Mouse (Mus musculus): Measurements from ENCODE around the gene Cntfr.

The Cntfr gene

DNA sequence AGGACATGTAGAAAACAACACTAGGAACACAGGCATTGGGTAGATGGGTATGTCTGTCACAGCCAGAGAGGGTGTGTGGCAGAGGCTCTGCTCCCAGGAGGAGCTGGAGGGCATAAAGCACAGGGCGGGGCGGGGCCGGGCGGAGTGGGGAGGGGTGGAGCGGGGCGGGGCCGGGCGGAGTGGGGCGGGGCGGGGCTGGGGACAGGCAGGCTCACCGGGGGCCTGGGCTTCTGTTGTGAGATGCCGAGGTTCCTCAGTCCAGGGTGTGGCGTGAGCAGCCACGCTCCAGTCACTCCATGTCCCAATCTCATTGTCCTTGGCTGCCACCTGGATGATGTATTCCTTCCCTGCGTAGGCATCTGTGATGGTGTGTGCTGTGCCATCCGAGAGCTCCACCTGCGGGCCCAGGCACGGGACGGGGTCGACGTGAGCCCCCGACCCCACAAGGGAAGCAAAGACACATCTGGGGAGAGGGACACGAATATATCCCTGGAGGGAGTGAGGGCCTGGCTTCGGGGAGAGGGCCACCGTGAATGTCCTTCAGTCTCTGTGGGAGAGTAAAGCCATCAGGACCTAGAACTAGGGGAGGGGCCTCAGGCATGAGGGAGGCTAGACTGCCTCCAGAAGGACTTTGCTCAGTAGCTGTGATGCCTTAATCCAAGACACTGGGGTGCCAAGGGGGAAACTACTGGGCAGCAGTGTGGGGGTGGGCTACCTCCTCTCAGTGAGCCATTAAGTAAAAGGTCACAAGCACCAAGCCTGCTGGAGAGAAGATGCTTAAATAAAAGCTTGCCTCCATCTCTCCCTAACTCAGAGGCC is 38.1 kb downstream of the Cntfr start:
- TF ChIP-seq GATA4 (IDR thresholded peaks at IDR 0.05; ENCODE audit: insufficient replicate concordance, low read length), result no peak

GRCm38 (mm10) chr4:41655525-41655924 is 41.4 kb downstream of the Cntfr start:
- no peak for TF ChIP-seq GATA4 (IDR thresholded peaks at IDR 0.05; ENCODE audit: insufficient replicate concordance, low read length)

DNA sequence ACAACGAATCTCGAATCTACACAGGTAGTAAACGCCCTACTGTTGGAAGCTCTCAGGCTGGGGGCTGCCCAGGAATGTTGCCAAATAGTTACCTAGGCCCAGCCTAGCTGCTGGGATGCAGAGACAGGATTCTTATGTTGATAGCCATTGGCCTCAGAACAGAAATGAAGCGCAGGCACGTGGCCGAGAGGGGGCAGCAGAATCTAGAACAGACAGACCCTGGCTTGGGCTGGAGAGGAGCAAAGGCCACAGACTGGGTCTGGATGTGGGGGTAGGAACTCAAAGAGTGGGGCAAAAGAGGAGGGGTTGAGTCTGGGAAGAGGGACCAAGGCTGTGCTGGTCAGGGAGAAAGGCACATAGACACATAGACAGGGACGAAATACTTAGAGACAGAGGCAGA is 42.7 kb downstream of the Cntfr start:
- no peak for TF ChIP-seq GATA4 (IDR thresholded peaks at IDR 0.05; ENCODE audit: insufficient replicate concordance, low read length)

- TF ChIP-seq GATA4 (IDR thresholded peaks at IDR 0.05; ENCODE audit: insufficient replicate concordance, low read length), result no peak
Measured at GRCm38 (mm10) chr4:41653730-41654129, 43.2 kb downstream of the Cntfr start.

DNA sequence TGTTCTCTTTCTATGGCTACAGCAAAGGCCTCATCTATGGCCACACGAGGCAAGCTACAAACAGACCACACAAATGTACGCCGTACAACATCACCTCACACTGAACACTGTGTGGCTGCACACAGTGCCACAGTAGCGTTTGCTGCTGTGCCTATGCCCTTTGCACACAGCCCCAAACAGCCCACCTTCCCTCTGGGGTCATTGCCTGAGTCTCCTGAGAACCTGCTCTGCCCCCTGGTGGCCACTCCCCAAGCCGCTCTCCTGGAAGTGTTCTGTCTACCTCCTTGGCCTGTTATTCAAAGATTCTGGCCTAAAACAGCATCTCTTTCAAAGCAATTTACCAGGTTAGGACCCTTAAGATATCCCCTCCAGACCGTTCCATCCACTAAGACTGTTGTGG is 43.6 kb downstream of the Cntfr start:
- no peak for TF ChIP-seq GATA4 (IDR thresholded peaks at IDR 0.05; ENCODE audit: insufficient replicate concordance, low read length)

DNA sequence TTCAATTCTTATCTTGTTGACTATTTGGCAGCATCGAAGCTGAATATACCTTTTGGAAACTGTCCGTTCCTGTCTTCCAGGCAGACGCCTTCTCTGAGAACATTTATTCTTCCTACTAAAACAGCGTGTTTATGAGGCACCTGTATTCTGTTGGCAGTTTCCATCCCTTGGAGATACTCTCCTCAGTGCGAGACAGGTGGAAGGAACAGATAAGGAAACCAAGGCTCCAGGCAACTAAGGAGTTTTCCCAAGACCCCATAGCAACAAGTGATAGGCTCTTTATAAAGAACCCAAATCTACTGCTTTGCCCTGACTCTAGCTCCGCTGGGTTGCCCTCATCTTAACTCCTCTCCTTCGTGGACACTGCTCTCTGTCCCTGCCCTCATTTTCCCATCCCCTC is 48.3 kb downstream of the Cntfr start:
- TF ChIP-seq GATA4 (IDR thresholded peaks at IDR 0.05; ENCODE audit: insufficient replicate concordance, low read length), result no peak

- TF ChIP-seq GATA4 (IDR thresholded peaks at IDR 0.05; ENCODE audit: insufficient replicate concordance, low read length), result no peak
Measured at GRCm38 (mm10) chr4:41648157-41648556, 48.7 kb downstream of the Cntfr start.

GRCm38 (mm10) chr4:41645488-41645887 is 51.4 kb downstream of the Cntfr start:
- no peak for TF ChIP-seq GATA4 (IDR thresholded peaks at IDR 0.05; ENCODE audit: insufficient replicate concordance, low read length)

- TF ChIP-seq GATA4 (IDR thresholded peaks at IDR 0.05; ENCODE audit: insufficient replicate concordance, low read length), result no peak
Measured at GRCm38 (mm10) chr4:41641199-41641822, 55.6 kb downstream of the Cntfr start.

DNA sequence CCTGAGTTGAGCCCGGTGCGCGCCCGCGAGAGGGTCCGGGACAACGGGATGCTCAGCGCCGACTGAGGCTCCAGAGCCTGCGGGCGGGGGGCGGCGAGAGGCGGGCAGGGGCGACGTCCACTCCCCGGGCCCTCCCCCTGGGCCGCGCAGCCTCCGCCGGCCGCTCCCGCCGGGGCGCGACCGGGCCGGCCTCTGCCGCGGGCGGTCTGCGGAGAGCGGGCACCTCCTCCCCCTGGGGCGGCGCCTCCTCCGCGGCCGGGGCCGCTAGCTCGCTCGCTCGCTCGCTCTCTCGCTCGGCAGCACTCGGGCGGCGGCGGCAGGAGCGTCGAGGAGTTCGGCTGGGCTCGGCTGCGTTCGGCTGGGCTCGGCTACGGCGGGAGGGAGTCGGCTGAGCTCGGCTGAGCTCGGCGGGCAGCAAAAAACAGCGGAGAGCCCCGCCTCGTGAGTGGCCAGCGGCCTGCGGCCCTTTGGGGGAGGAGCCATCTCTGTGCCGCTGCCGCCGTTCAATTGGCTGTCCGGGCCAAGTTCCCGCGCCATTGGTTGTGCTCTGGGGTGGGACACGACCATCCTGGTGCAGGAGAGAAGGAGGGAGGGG is 56.9 kb downstream of the Cntfr start, which contains the start of gene Enho:
Gene Enho (minus strand): TSS at position 412 of the 595 bp plus-strand sequence.
- TF ChIP-seq GATA4 (IDR thresholded peaks at IDR 0.05; ENCODE audit: insufficient replicate concordance, low read length), result no peak

DNA sequence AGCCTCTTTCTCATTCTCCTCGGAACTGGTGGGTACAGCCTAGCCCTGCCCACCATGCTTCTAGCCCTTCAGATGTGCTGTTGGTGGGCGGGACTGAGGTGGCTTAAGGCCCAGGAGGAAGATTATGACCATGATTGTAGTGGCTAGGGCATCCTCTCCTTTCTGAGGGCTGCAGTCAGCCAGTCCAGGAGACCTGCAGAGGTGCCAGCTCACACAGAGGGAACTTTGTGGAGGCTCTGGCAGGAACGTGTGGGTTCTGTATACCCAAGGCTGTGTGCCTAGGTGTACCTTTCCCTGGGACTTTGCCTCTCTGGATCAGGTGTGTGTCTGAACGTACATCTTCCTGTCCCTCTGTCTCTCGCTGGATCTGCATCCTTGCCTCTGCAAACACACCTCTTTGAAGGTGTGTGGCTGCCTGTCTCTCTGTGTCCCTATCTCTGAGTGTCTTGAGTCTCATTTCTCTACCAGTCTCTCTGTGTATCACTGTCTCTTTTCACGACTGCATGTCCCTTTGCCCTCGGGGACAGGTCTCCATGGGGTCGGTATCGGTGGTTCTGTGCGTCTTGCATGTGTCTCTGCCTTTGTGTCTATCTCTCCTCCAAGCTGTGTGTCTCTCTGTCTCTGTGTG is 57.6 kb downstream of the Cntfr start:
- TF ChIP-seq GATA4 (IDR thresholded peaks at IDR 0.05; ENCODE audit: insufficient replicate concordance, low read length), result no peak

GRCm38 (mm10) chr4:41638828-41639213 is 58.1 kb downstream of the Cntfr start:
- TF ChIP-seq GATA4 (IDR thresholded peaks at IDR 0.05; ENCODE audit: insufficient replicate concordance, low read length), result no peak

- no peak for TF ChIP-seq GATA4 (IDR thresholded peaks at IDR 0.05; ENCODE audit: insufficient replicate concordance, low read length)
Measured at GRCm38 (mm10) chr4:41638186-41638731, 58.6 kb downstream of the Cntfr start.

- TF ChIP-seq GATA4 (IDR thresholded peaks at IDR 0.05; ENCODE audit: insufficient replicate concordance, low read length), result peak; percentile 35; the same call in 1 of the 2 replicates
Measured at GRCm38 (mm10) chr4:41636882-41637635, 59.8 kb downstream of the Cntfr start.

DNA sequence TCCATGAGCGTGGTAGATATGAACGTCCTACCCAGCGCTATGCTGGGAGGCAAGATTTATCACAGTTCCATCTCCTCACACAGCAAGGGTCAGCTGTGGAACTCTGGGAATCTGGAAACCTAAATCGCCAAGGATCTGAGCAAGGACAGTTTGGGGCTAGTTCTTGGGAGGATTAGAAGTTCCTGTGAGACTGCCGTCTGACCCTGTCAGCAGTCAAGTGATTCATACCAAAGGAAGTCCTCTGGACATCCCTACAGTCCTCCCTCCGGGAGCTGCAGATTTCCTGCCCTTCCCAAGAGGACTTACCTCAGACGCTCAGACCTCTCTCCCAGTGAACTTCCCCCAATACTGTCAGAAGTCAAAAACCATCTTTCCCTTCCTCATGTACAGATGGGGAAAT is 60.5 kb downstream of the Cntfr start:
- no peak for TF ChIP-seq GATA4 (IDR thresholded peaks at IDR 0.05; ENCODE audit: insufficient replicate concordance, low read length)
